Mouse (Mus musculus): ENCODE results near the gene Tmprss5.

DNA sequence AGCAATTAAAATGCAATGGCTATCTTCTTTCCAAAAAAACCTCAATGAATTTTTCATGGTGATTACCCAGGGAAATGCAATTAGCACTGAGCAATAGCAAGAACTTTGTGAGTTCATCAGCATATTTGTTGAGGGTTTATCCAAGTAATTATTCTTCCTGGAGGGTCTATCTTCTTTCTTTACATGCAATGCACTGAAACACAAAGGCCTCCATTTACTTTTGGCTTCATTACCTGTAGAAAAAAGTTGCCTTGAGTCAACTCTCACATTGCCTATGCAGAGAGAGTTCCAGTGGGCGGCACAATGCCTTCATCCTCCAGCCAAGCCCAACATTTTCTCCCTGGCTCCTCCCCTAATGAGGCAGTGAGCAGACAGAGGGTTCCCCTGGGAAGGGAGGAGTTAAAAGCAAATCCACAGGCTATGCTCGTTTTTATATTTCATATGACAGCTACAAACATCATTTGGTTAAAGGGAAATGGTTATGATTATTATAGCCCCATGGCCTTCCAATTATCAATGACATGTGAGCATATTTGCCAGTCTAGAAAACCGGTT, 37.3 kb downstream of the Tmprss5 start:
- no peak for TF ChIP-seq CTCF (conservative IDR thresholded peaks at IDR 0.05; ENCODE audit: insufficient read depth, insufficient read length, low read depth, low read length)
- TF ChIP-seq POLR2A (IDR thresholded peaks at IDR 0.05; ENCODE audit: low read depth, low read length) = no peak
